Mouse (Mus musculus) midbrain, embryonic 13.5 days (tissue): ENCODE data around the gene Dip2b. TPM values are rescaled to one million over a fixed set of nuclear protein-coding genes. Genes with fewer than 3 reads are reported as not detected.

Experiments used
- ATAC-seq: fragments of 200-750 bp; cut with Nextera tagmentation; 2 replicates; pipeline ENCODE4 v1.8.0; 2017; ENCODE audit warnings: mild to moderate bottlenecking, moderate TSS enrichment, moderate library complexity
- H3K27ac ChIP-seq: fragments of 300-500 bp; sonication (generic); 2 replicates; pipeline ENCODE4 v1.5.1; 2015; ENCODE audit warnings: inconsistent platforms, mild to moderate bottlenecking, moderate library complexity
- H3K27me3 ChIP-seq: fragments of 300-500 bp; sonication (generic); 2 replicates; pipeline ENCODE4 v1.6.1; 2015; ENCODE audit warnings: mild to moderate bottlenecking, inconsistent platforms
- H3K36me3 ChIP-seq: fragments of 300-500 bp; sonication (generic); 2 replicates; pipeline ENCODE4 v1.6.1; 2015; ENCODE audit warnings: mild to moderate bottlenecking, inconsistent platforms
- H3K4me1 ChIP-seq: fragments of 300-500 bp; sonication (generic); replicated peaks from 2 replicates; pipeline ENCODE4 v1.6.1; 2015; ENCODE audit warnings: inconsistent platforms
- H3K4me2 ChIP-seq: fragments of 300-500 bp; sonication (generic); replicated peaks from 2 replicates; pipeline ENCODE4 v1.6.1; 2015; ENCODE audit warnings: moderate library complexity, mild to moderate bottlenecking, inconsistent platforms
- H3K4me3 ChIP-seq: fragments of 300-500 bp; sonication (generic); replicated peaks from 2 replicates; pipeline ENCODE4 v1.5.1; 2015; ENCODE audit warnings: mild to moderate bottlenecking, inconsistent platforms
- H3K9ac ChIP-seq: fragments of 300-500 bp; sonication (generic); replicated peaks from 2 replicates; pipeline ENCODE4 v1.6.1; 2015; ENCODE audit warnings: mild to moderate bottlenecking, inconsistent platforms
- H3K9me3 ChIP-seq: fragments of 300-500 bp; sonication (generic); 2 replicates; pipeline ENCODE4 v1.6.1; 2016; ENCODE audit warnings: mild to moderate bottlenecking, inconsistent platforms
- WGBS: fragments of 180-500 bp; shearing (Covaris S2); methylation state at CpG from one replicate; pipeline ENCODE4 v1.1.7; 2015; 5-methylcytosine and 5-hydroxymethylcytosine counted together
- polyA plus RNA-seq: library from polyadenylated mRNA; unstranded; fragments of >200 nt; fragmentation: Nextera tagmentation; extraction: Ambion mirVana; gene quantifications from 2 replicates; pipeline ENCODE4 v1.2.1, GENCODE M21; 2015

Gene Dip2b
- polyA plus RNA-seq, 1 experiment from 2014 or later: 24.1 TPM

- no peaks in the 10 kb centered on the region for H3K9me3 ChIP-seq
- H3K27ac ChIP-seq: no peak overlapping the region
- peaks cover 27% of the 10 kb centered on the region for H3K4me1 ChIP-seq
- H3K27me3 ChIP-seq: no peaks in the 10 kb centered on the region
- H3K9ac ChIP-seq: no peak overlapping the region
- H3K4me2 ChIP-seq: no peak overlapping the region
- WGBS: 91% methylated on average over 13 of the region's 13 CpGs
- H3K36me3 ChIP-seq: peaks cover 23% of the 10 kb centered on the region
- no peak for ATAC-seq
- no peak overlapping the region for H3K4me3 ChIP-seq
Measured at GRCm38 (mm10) chr15:100116325-100116724, 77.9 kb downstream of the Dip2b start.

- ATAC-seq: no peak
- H3K4me1 ChIP-seq: peaks cover 4% of the 10 kb centered on the region; the same call in 1 of the 2 replicates
- H3K36me3 ChIP-seq: peaks cover 23% of the 10 kb centered on the region
- WGBS: 87% methylated on average over 6 of the region's 6 CpGs
- no peak overlapping the region for H3K4me2 ChIP-seq
- no peak overlapping the region for H3K27ac ChIP-seq
- H3K4me3 ChIP-seq: no peak overlapping the region
- H3K27me3 ChIP-seq: no peaks in the 10 kb centered on the region
- H3K9ac ChIP-seq: no peak overlapping the region
- no peaks in the 10 kb centered on the region for H3K9me3 ChIP-seq
Measured at GRCm38 (mm10) chr15:100119225-100119788, 80.8 kb downstream of the Dip2b start.

DNA sequence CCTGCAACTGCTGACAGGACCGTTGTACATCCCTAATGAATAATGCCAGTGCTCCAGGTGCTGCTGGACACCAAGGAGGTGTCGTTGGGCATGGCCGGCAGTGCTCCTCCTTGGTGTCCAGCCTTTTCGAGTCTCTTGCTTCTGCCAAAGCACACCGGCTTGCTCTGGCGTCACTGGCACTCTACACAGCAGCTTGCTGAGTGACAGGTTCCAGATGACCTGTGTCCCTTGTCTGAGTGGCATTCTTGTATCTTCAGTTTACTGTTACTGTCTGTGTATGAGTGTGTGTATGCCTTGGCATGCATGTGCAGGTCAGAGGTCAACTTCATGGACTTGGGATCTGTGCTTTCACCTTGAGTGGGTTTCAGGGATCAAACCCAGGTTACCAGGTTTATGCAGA lies 83.0 kb downstream of the Dip2b start:
- ATAC-seq: no peak
- Histone ChIP-seq H3K36me3 (peaks cover 19% of the 10 kb centered on the region), H3K27me3 (no peaks in the 10 kb centered on the region), H3K4me1 (peaks cover 12% of the 10 kb centered on the region), H3K9me3 (no peaks in the 10 kb centered on the region), H3K9ac (no peak overlapping the region), H3K4me3 (no peak overlapping the region), H3K27ac (no peak overlapping the region), H3K4me2 (no peak overlapping the region)
- WGBS: 94% methylated on average over 6 of the region's 6 CpGs

- Histone ChIP-seq H3K27me3 (no peaks in the 10 kb centered on the region), H3K4me3 (no peak overlapping the region), H3K36me3 (0 out of 2 replicates have a peak, but pooled peaks cover 3% of the 10 kb centered on the region), H3K4me1 (peaks cover 16% of the 10 kb centered on the region), H3K9ac (no peak overlapping the region), H3K4me2 (no peak overlapping the region), H3K27ac (peak overlapping the region; percentile 26; the same call in 1 of the 2 replicates), H3K9me3 (no peaks in the 10 kb centered on the region)
- no peak for ATAC-seq
- 69% methylated on average over 5 of the region's 5 CpGs for WGBS
Measured at GRCm38 (mm10) chr15:100123867-100124266, 85.4 kb downstream of the Dip2b start.

GRCm38 (mm10) chr15:100125245-100125644 lies 86.8 kb downstream of the Dip2b start:
- Histone ChIP-seq H3K27ac (peak overlapping the region; percentile 19; the same call in 1 of the 2 replicates), H3K9ac (no peak overlapping the region), H3K9me3 (no peaks in the 10 kb centered on the region), H3K4me1 (peaks cover 16% of the 10 kb centered on the region), H3K4me2 (no peak overlapping the region), H3K4me3 (no peak overlapping the region), H3K36me3 (no peaks in the 10 kb centered on the region), H3K27me3 (no peaks in the 10 kb centered on the region)
- ATAC-seq: no peak
- 87% methylated on average over 6 of the region's 6 CpGs for WGBS

GRCm38 (mm10) chr15:100126456-100127107 lies 88.1 kb downstream of the Dip2b start:
- Histone ChIP-seq H3K27ac (peak overlapping the region; percentile 64), H3K4me1 (peaks cover 16% of the 10 kb centered on the region), H3K27me3 (no peaks in the 10 kb centered on the region), H3K9ac (0 out of 2 replicates have a peak overlapping the region, but pooled peaks have one; percentile 4), H3K4me2 (0 out of 2 replicates have a peak overlapping the region, but pooled peaks have one; percentile 9), H3K9me3 (no peaks in the 10 kb centered on the region), H3K36me3 (peaks cover 2% of the 10 kb centered on the region), H3K4me3 (no peak overlapping the region)
- WGBS: 9% methylated on average over 11 of the region's 11 CpGs
- peak; percentile 80 for ATAC-seq

GRCm38 (mm10) chr15:100129151-100129790 lies 90.8 kb downstream of the Dip2b start:
- no peak overlapping the region for H3K4me2 ChIP-seq
- peaks cover 13% of the 10 kb centered on the region for H3K4me1 ChIP-seq
- no peak overlapping the region for H3K4me3 ChIP-seq
- WGBS: 50% methylated on average over 7 of the region's 7 CpGs
- H3K9me3 ChIP-seq: no peaks in the 10 kb centered on the region
- H3K36me3 ChIP-seq: peaks cover 11% of the 10 kb centered on the region
- H3K27me3 ChIP-seq: no peaks in the 10 kb centered on the region
- H3K27ac ChIP-seq: no peak overlapping the region
- no peak overlapping the region for H3K9ac ChIP-seq
- ATAC-seq: no peak

- H3K27ac ChIP-seq: no peak overlapping the region
- ATAC-seq: no peak
- no peak overlapping the region for H3K9ac ChIP-seq
- no peaks in the 10 kb centered on the region for H3K9me3 ChIP-seq
- WGBS: 91% methylated on average over 5 of the region's 5 CpGs
- no peak overlapping the region for H3K4me2 ChIP-seq
- H3K4me1 ChIP-seq: no peaks in the 10 kb centered on the region
- H3K4me3 ChIP-seq: no peak overlapping the region
- H3K36me3 ChIP-seq: peaks cover 29% of the 10 kb centered on the region
- no peaks in the 10 kb centered on the region for H3K27me3 ChIP-seq
Measured at GRCm38 (mm10) chr15:100139665-100140064, 101.2 kb downstream of the Dip2b start.

- no peak overlapping the region for H3K4me2 ChIP-seq
- no peak overlapping the region for H3K27ac ChIP-seq
- H3K36me3 ChIP-seq: peaks cover 24% of the 10 kb centered on the region
- no peaks in the 10 kb centered on the region for H3K27me3 ChIP-seq
- H3K4me3 ChIP-seq: no peak overlapping the region
- no peak for ATAC-seq
- 87% methylated on average over 4 of the region's 4 CpGs for WGBS
- H3K9me3 ChIP-seq: no peaks in the 10 kb centered on the region
- no peak overlapping the region for H3K9ac ChIP-seq
- peaks cover 7% of the 10 kb centered on the region for H3K4me1 ChIP-seq
Measured at GRCm38 (mm10) chr15:100140428-100140827, 102.0 kb downstream of the Dip2b start.

GRCm38 (mm10) chr15:100143091-100143801 lies 104.8 kb downstream of the Dip2b start:
- 74% methylated on average over 11 of the region's 11 CpGs for WGBS
- Histone ChIP-seq H3K4me2 (no peak overlapping the region), H3K4me3 (no peak overlapping the region), H3K36me3 (peaks cover 13% of the 10 kb centered on the region), H3K27me3 (no peaks in the 10 kb centered on the region), H3K4me1 (peaks cover 11% of the 10 kb centered on the region), H3K9ac (no peak overlapping the region), H3K27ac (peak overlapping the region; percentile 58; the same call in 1 of the 2 replicates), H3K9me3 (no peaks in the 10 kb centered on the region)
- peak; percentile 71 for ATAC-seq

DNA sequence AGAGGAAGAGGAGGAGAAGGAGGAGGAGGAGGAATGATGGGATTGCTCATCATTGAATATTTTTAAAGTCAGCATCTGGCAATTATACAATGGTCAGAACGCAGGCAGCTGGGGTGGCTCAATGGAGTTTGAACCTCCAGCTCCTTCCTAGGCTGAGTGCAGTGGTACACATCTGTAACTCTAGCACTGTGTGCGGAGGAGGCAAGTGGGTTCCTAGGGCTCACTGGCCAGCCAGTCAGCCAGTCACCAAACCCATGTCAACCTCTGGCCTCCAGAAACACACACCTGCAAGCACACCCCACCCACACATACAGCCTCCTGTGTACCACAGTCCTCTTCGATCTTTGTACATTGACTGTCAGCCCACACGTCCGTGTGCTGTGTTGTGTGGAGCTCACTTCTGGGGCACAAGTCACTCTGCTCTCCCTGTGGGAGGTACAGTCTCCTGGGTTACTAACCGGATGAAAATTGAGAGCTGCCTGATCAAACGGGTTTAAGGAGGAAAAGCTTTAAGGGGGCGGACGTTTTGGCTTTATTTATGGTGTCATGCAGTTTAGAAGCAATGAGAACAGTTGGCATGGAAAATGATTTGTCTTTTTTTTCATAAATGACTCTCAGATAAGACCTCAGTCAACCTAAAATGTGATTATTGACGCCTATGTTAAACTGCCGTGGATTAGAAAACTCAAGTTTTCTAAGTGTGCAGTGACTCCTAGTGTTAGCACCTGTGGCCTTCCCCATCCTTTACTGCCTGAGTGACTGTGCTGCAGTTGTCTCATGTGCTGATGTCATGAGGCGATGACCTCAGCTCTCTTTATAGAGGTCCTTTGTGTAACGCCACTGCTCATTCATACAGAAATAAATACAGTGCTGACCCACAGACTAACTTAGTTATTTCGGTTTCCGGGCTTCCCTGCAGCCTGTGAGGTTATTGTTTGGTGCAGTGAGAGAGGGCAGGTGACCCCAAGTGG lies 106.7 kb downstream of the Dip2b start:
- Histone ChIP-seq H3K27me3 (no peaks in the 10 kb centered on the region), H3K4me3 (no peak overlapping the region), H3K4me2 (no peak overlapping the region), H3K9me3 (no peaks in the 10 kb centered on the region), H3K36me3 (peaks cover 13% of the 10 kb centered on the region), H3K9ac (no peak overlapping the region), H3K27ac (no peak overlapping the region), H3K4me1 (peaks cover 18% of the 10 kb centered on the region)
- ATAC-seq: no peak
- WGBS: 65% methylated on average over 15 of the region's 15 CpGs
